Mouse (Mus musculus) testis, adult 2 months (tissue): ENCODE measurements around the gene Mlx. TPM values are rescaled to one million over a fixed set of nuclear protein-coding genes. Genes with fewer than 3 reads are reported as not detected.

Experiments used
- H3K27ac ChIP-seq: fragments of 200-500 bp; 2 replicates; pipeline ENCODE4 v1.5.1; 2012; ENCODE audit warnings: low read depth, low read length; ENCODE audit not compliant: control insufficient read depth, insufficient read depth
- H3K27me3 ChIP-seq: fragments of 200-500 bp; 2 replicates; pipeline ENCODE4 v1.6.1; 2012; ENCODE audit warnings: mild to moderate bottlenecking, low read length, moderate library complexity; ENCODE audit not compliant: control insufficient read depth, insufficient read depth
- H3K36me3 ChIP-seq: fragments of 200-500 bp; 2 replicates; pipeline ENCODE4 v1.6.1; 2012; ENCODE audit warnings: mild to moderate bottlenecking, low read length; ENCODE audit not compliant: control insufficient read depth, insufficient read depth
- H3K4me1 ChIP-seq: fragments of 200-500 bp; 2 replicates; pipeline ENCODE4 v1.6.1; 2012; ENCODE audit warnings: low read length; ENCODE audit not compliant: control insufficient read depth, insufficient read depth
- H3K4me3 ChIP-seq: fragments of 200-500 bp; 2 replicates; pipeline ENCODE4 v1.5.1; 2012; ENCODE audit warnings: low read depth, mild to moderate bottlenecking, low read length, moderate library complexity, mixed read lengths; ENCODE audit not compliant: control insufficient read depth
- CTCF ChIP-seq: fragments of 200-500 bp; IDR thresholded peaks from 2 replicates; pipeline ENCODE4 v1.5.1; 2012; ENCODE audit warnings: low read depth, mild to moderate bottlenecking, inconsistent platforms, low read length, moderate library complexity; ENCODE audit not compliant: control insufficient read depth, insufficient read depth, insufficient replicate concordance
- POLR2A ChIP-seq: fragments of 200-500 bp; IDR thresholded peaks from 2 replicates; pipeline ENCODE4 v1.6.1; 2012; ENCODE audit warnings: low read depth, mild to moderate bottlenecking, inconsistent platforms, low read length, moderate library complexity; ENCODE audit not compliant: control insufficient read depth
- polyA plus RNA-seq: library from polyadenylated mRNA; depleted of rRNA; stranded (reverse); fragments of >200 nt; gene quantifications from 2 replicates; pipeline ENCODE4 v1.2.3, GENCODE M21; 2012

Mlx gene
- polyA plus RNA-seq, 1 experiment = 6.7 TPM

DNA sequence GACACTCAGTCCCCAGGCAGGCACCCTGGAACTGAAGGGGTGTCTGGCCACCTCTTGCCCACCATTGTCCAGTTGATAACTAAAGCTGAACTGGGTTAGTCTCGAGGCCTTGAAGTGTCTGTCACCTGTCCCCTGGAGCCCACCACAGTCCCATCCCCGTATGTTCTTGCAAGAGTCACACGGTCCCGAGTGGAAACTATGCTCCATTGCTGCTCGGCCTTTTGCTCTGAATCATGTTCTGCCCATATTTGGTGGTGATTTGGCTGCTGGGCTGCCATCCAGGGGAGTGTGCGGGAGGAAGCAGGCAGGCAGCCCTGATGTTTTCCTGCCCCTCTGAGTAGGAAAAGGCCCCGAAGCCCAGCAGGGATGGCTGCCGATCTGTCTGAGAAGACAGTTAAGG, 27.0 kb upstream of the Mlx start:
- no peaks in the 10 kb centered on the region for H3K36me3 ChIP-seq
- peak overlapping the region; percentile 85 for H3K27ac ChIP-seq
- TF ChIP-seq CTCF = no peak
- no peak; the same call in 1 of the 2 replicates for TF ChIP-seq POLR2A
- no peak overlapping the region for H3K4me3 ChIP-seq
- no peaks in the 10 kb centered on the region for H3K27me3 ChIP-seq
- peaks cover 14% of the 10 kb centered on the region for H3K4me1 ChIP-seq

DNA sequence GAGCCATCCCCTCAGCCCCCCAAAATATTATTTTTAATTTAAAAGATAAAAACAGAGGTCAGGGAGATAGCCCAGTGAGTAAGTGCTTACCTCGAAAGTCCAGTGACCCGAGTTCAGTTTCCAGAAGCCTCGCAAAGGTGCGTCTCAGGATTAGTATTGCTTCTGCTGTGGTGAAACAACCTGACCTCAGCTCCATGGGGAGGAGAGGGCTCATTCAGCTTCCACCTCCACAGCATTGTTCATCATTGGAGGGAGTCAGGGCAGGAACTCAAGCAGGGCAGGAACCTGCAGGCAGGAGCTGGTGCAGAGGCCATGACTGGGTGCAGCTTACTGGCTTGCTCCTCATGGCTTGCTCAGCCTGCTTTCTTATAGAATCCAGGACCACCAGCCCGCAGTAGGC, 26.0 kb upstream of the Mlx start:
- Histone ChIP-seq H3K4me3 (no peak overlapping the region), H3K27ac (peak overlapping the region; percentile 47), H3K36me3 (no peaks in the 10 kb centered on the region), H3K27me3 (no peaks in the 10 kb centered on the region), H3K4me1 (peaks cover 17% of the 10 kb centered on the region)
- TF ChIP-seq POLR2A = no peak
- no peak for TF ChIP-seq CTCF

DNA sequence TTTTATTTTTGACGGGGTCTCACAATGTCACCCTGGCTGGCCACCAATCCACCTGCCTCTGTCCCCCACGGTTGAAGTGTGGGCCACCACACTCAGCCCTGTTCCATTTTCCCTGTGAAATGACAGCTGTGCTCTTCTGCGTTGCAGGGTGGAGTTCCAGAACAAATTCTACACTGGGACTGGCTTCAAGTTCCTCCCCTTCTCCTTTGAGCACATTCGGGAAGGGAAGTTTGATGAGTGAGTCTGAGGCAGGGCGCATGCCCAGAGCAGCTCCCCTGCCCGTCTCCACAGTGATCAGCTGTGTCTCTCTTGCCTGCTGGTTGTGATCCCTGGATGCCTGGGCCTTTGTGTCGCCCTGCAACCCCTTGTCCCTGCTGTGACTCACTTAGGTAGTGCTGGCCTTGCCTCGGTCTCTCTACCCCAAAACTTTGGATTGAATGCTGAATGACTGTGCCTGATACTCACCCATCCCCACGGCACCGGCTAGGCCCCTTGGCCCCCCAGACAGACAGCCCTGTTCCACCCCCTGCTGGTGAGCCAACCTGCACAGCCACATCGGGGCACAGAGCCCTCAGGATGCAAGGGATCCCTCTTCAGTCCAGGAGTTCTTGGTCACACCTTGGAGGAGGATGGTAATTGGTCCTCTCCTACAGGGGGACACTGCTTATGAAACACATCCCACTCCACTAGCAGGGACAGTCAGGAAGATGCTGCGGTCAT, 24.8 kb upstream of the Mlx start:
- TF ChIP-seq CTCF = no peak
- TF ChIP-seq POLR2A = no peak
- no peak overlapping the region for H3K4me3 ChIP-seq
- H3K27ac ChIP-seq = peak overlapping the region; percentile 46
- peaks cover 21% of the 10 kb centered on the region for H3K4me1 ChIP-seq
- no peaks in the 10 kb centered on the region for H3K36me3 ChIP-seq
- H3K27me3 ChIP-seq = no peaks in the 10 kb centered on the region

DNA sequence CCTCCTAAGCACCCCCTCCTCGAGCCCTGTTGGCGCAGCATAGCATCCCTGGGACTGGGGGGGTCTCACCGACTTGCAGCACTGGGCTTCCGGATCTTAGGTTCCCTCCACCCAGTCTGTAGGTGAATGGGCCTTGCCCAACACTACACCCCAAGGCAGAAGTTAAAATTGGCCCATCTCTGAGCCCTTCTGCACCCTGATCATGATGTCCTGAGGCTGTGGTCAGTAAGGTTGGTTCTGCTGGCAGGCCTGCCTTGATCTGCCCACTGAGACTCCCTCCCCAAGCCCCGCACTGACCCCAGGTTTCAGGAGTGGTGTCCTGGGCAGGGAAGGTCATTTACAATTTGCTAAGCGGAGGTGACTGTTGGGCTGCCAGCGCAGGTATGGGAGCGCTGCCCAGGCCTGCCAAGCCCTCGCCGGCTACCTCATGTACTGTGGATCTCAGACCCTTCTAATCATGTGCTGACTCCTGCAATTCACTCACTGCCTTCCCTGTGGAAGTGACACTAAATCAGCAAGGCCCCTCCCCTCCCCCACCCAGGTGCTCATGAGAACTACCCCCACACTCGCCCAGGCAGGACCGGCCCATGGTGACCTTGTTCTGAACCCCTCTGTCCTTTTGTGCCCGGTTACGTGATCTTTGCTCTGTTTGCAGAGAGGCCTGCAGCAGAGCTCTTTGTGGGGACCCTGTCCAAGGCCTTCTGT, 24.0 kb upstream of the Mlx start:
- Histone ChIP-seq H3K4me3 (no peak overlapping the region), H3K36me3 (no peaks in the 10 kb centered on the region), H3K4me1 (peaks cover 21% of the 10 kb centered on the region), H3K27ac (peak overlapping the region; percentile 76), H3K27me3 (no peaks in the 10 kb centered on the region)
- no peak for TF ChIP-seq POLR2A
- no peak for TF ChIP-seq CTCF

DNA sequence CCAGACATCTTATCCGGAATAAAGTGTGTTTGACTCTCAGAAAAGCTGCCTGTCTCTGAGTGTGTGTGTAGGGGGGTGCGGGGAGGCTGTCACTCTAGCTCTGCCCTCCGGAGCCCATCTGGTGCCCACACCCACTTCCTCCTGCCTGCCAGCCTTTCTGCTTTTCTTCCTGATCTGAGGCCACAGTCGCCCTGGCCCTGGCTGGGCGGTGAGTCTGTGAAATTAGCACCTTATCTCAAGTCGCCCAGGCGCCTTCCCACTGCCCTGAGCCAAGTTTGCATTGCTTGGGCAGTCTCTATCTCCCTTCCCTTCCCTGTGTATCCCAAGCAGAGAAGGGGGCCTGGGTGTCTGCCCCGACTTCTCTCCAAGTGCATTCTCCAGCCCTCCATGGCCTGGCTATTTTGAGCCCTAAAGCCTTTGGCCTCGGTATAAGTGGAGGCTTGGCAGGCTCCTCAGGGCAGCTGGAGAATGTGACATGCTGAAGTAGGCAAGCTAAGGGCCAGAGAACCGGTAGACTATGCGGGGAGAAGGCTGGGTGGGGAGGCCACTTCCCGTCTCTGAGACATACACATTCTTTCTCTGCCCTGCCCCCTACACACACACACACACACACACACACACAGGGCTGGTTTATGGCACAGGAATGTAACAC, 23.3 kb upstream of the Mlx start:
- H3K4me3 ChIP-seq = no peak overlapping the region
- TF ChIP-seq POLR2A (no peak), CTCF (no peak)
- peak overlapping the region; percentile 76 for H3K27ac ChIP-seq
- H3K27me3 ChIP-seq = no peaks in the 10 kb centered on the region
- peaks cover 17% of the 10 kb centered on the region for H3K4me1 ChIP-seq
- H3K36me3 ChIP-seq = no peaks in the 10 kb centered on the region

DNA sequence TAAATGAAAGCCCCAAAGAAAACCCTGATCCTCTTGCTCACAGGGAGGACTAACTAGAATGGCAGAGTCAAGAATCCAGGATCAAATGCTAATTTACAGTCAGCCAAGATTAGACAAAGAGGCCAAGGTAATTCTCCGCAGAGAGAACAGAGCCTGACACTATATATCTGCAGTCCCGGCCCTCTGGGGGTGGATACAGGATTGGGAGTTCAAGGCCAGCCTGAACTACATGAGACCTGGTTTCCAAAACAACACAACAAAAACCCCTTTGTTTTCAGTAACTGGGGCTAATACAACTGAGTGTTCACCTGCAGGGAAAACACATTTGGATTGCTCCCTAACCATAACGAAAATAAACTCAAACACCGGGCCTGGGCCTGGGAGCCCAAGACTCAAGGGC, 22.6 kb upstream of the Mlx start:
- Histone ChIP-seq H3K4me3 (no peak overlapping the region), H3K27me3 (no peaks in the 10 kb centered on the region), H3K4me1 (peaks cover 16% of the 10 kb centered on the region), H3K27ac (peak overlapping the region; percentile 76), H3K36me3 (no peaks in the 10 kb centered on the region)
- no peak for TF ChIP-seq POLR2A
- TF ChIP-seq CTCF = no peak

DNA sequence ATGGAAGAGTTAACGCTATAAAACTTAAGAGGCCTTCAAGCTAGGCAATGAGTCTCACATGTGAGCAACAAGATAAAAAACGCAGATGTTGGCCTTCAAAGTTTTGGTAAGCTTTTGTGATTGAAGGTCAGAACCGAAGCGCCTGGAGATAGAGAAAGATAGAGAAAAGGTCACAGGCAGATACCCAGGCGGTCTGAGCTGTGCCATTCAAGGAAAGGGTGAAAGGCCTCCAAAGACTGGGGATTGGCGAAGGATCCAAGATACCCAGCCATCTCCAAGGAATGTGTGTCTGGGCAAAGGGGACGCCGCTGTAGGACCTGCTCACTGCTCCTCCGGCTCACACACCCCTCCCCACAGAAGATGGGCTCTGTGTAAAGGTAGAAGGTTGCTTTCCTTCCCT, 22.1 kb upstream of the Mlx start:
- no peaks in the 10 kb centered on the region for H3K27me3 ChIP-seq
- no peak overlapping the region for H3K4me3 ChIP-seq
- peak overlapping the region; percentile 82 for H3K27ac ChIP-seq
- peaks cover 14% of the 10 kb centered on the region for H3K4me1 ChIP-seq
- TF ChIP-seq POLR2A (no peak), CTCF (no peak)
- H3K36me3 ChIP-seq = no peaks in the 10 kb centered on the region
